Mouse (Mus musculus): Measurements from ENCODE around the gene Setd4. TPM values are rescaled to one million over a fixed set of nuclear protein-coding genes. Genes with fewer than 3 reads are reported as not detected.

Gene Setd4
- polyA plus RNA-seq, 1 experiment from 2014 or later = 14.9 TPM

- no peaks in the 10 kb centered on the region for H3K9me3 ChIP-seq (replicated peaks; ENCODE audit: control insufficient read depth, low read length)
- no peak overlapping the region for H3K4me2 ChIP-seq (ENCODE audit: low read length)
- ATAC-seq (no peak), DNase-seq (ENCODE audit: low spot score) (no peak)
- no peak overlapping the region for H3K4me3 ChIP-seq (ENCODE audit: low read depth, low read length)
- H3K9ac ChIP-seq (ENCODE audit: low read length) = no peak overlapping the region
- whole genome bisulfite sequencing = 93% methylated on average over 6 of the region's 6 CpGs
- H3K27me3 ChIP-seq (replicated peaks; ENCODE audit: control insufficient read depth, insufficient read depth, low read length) = no peaks in the 10 kb centered on the region
- no peaks in the 10 kb centered on the region for H3K36me3 ChIP-seq (ENCODE audit: control insufficient read depth, insufficient read depth, low read length)
- H3K4me1 ChIP-seq (ENCODE audit: control insufficient read depth, insufficient read depth, low read length) = no peaks in the 10 kb centered on the region
- H3K27ac ChIP-seq (ENCODE audit: low read depth, low read length) = no peak overlapping the region
Measured at GRCm38 (mm10) chr16:93572383-93572782, 31.5 kb downstream of the Setd4 start.

- Histone ChIP-seq H3K27ac (ENCODE audit: low read depth, low read length) (no peak overlapping the region), H3K4me1 (ENCODE audit: control insufficient read depth, insufficient read depth, low read length) (no peaks in the 10 kb centered on the region), H3K36me3 (ENCODE audit: control insufficient read depth, insufficient read depth, low read length) (no peaks in the 10 kb centered on the region), H3K27me3 (replicated peaks; ENCODE audit: control insufficient read depth, insufficient read depth, low read length) (no peaks in the 10 kb centered on the region), H3K9ac (ENCODE audit: low read length) (no peak overlapping the region), H3K9me3 (replicated peaks; ENCODE audit: control insufficient read depth, low read length) (no peaks in the 10 kb centered on the region), H3K4me2 (ENCODE audit: low read length) (no peak overlapping the region), H3K4me3 (ENCODE audit: low read depth, low read length) (no peak overlapping the region)
- ATAC-seq = no peak
- no peak for DNase-seq (ENCODE audit: low spot score)
- WGBS = 13% methylated on average over 12 of the region's 12 CpGs
Measured at GRCm38 (mm10) chr16:93558499-93558898, 45.4 kb downstream of the Setd4 start.

- H3K27me3 ChIP-seq (replicated peaks; ENCODE audit: control insufficient read depth, insufficient read depth, low read length) = no peaks in the 10 kb centered on the region
- H3K4me1 ChIP-seq (ENCODE audit: control insufficient read depth, insufficient read depth, low read length) = no peaks in the 10 kb centered on the region
- no peaks in the 10 kb centered on the region for H3K9me3 ChIP-seq (replicated peaks; ENCODE audit: control insufficient read depth, low read length)
- no peak overlapping the region for H3K27ac ChIP-seq (ENCODE audit: low read depth, low read length)
- H3K36me3 ChIP-seq (ENCODE audit: control insufficient read depth, insufficient read depth, low read length) = no peaks in the 10 kb centered on the region
- WGBS = 71% methylated on average over 8 of the region's 8 CpGs
- no peak for ATAC-seq
- DNase-seq (ENCODE audit: low spot score) = no peak
- H3K9ac ChIP-seq (ENCODE audit: low read length) = no peak overlapping the region
- no peak overlapping the region for H3K4me2 ChIP-seq (ENCODE audit: low read length)
- no peak overlapping the region for H3K4me3 ChIP-seq (ENCODE audit: low read depth, low read length)
Measured at GRCm38 (mm10) chr16:93557646-93558045, 46.2 kb downstream of the Setd4 start.

DNA sequence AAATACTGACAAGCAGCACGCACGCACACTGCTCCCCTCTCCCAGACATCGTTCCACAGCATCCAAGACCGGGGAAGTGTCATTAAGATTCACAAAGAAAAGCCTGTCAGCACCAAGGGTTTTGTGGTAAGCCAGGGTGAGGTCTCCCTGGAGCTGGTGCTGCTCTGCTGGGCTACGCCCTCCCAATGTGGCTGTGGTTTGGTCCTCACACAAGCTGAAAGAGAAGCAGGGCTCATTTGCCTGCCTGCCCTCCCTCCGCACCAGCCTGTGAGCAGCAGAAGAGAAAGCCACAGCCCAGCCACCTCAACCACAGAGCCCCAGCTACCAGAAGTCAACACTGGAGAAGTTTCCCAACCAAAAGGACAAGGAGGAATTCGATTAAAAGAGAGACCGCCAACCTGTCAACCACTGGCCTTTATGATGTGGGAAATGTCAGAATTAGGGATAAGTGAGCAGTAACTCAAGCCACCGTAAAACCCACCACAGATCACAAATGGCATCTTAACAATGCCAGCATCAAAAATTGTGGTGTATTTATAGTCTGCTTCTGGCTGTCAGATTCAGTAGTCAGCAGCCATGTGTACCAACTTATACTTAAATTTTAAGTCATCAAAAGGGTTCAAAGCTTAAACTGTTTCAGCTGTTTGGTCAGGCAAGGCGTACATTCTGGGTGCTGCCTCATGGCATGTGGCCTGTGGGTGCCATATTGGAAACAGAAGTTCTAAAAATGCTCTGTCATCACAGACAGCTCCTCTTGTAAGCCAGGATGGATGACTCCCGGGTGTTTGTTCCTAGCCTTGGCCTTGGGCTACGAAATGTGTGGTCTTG is 51.0 kb downstream of the Setd4 start:
- Histone ChIP-seq H3K4me3 (ENCODE audit: low read depth, low read length) (no peak overlapping the region), H3K9me3 (replicated peaks; ENCODE audit: control insufficient read depth, low read length) (no peaks in the 10 kb centered on the region), H3K4me2 (ENCODE audit: low read length) (no peak overlapping the region), H3K27ac (ENCODE audit: low read depth, low read length) (no peak overlapping the region), H3K4me1 (ENCODE audit: control insufficient read depth, insufficient read depth, low read length) (no peaks in the 10 kb centered on the region), H3K36me3 (ENCODE audit: control insufficient read depth, insufficient read depth, low read length) (no peaks in the 10 kb centered on the region), H3K27me3 (replicated peaks; ENCODE audit: control insufficient read depth, insufficient read depth, low read length) (no peaks in the 10 kb centered on the region), H3K9ac (ENCODE audit: low read length) (no peak overlapping the region)
- WGBS = 89% methylated on average over 12 of the region's 12 CpGs
- ATAC-seq (no peak), DNase-seq (ENCODE audit: low spot score) (no peak)

- ATAC-seq (no peak), DNase-seq (ENCODE audit: low spot score) (no peak)
- Histone ChIP-seq H3K4me3 (ENCODE audit: low read depth, low read length) (no peak overlapping the region), H3K9me3 (replicated peaks; ENCODE audit: control insufficient read depth, low read length) (no peaks in the 10 kb centered on the region), H3K27ac (ENCODE audit: low read depth, low read length) (no peak overlapping the region), H3K36me3 (ENCODE audit: control insufficient read depth, insufficient read depth, low read length) (no peaks in the 10 kb centered on the region), H3K4me2 (ENCODE audit: low read length) (no peak overlapping the region), H3K9ac (ENCODE audit: low read length) (no peak overlapping the region), H3K4me1 (ENCODE audit: control insufficient read depth, insufficient read depth, low read length) (no peaks in the 10 kb centered on the region), H3K27me3 (replicated peaks; ENCODE audit: control insufficient read depth, insufficient read depth, low read length) (no peaks in the 10 kb centered on the region)
- WGBS = 43% methylated on average over 10 of the region's 10 CpGs
Measured at GRCm38 (mm10) chr16:93549287-93549686, 54.6 kb downstream of the Setd4 start.

DNA sequence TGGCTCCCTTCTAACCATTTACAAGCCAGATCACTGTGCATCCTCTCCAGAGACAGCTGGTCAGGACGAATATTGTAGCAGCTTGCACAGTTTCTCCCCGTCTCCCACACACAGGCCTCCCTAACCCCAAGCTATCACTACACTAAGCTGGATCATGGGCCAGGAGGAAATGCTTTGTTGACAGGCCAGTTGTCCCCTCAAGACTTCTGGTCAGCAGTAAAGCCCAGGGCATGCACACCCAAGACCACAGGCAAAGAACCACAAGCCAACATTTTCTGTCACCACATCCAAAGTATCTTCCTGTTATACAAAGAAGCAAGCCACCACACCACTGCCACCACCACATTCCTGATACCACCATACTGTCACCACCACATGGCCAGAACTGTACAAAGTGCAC is 55.8 kb downstream of the Setd4 start:
- H3K36me3 ChIP-seq (ENCODE audit: control insufficient read depth, insufficient read depth, low read length) = no peaks in the 10 kb centered on the region
- no peak overlapping the region for H3K27ac ChIP-seq (ENCODE audit: low read depth, low read length)
- H3K4me2 ChIP-seq (ENCODE audit: low read length) = no peak overlapping the region
- H3K9ac ChIP-seq (ENCODE audit: low read length) = no peak overlapping the region
- H3K9me3 ChIP-seq (replicated peaks; ENCODE audit: control insufficient read depth, low read length) = no peaks in the 10 kb centered on the region
- no peaks in the 10 kb centered on the region for H3K27me3 ChIP-seq (replicated peaks; ENCODE audit: control insufficient read depth, insufficient read depth, low read length)
- DNase-seq (ENCODE audit: low spot score) = no peak
- 84% methylated on average over 2 of the region's 2 CpGs for WGBS
- H3K4me1 ChIP-seq (ENCODE audit: control insufficient read depth, insufficient read depth, low read length) = no peaks in the 10 kb centered on the region
- no peak for ATAC-seq
- no peak overlapping the region for H3K4me3 ChIP-seq (ENCODE audit: low read depth, low read length)

DNA sequence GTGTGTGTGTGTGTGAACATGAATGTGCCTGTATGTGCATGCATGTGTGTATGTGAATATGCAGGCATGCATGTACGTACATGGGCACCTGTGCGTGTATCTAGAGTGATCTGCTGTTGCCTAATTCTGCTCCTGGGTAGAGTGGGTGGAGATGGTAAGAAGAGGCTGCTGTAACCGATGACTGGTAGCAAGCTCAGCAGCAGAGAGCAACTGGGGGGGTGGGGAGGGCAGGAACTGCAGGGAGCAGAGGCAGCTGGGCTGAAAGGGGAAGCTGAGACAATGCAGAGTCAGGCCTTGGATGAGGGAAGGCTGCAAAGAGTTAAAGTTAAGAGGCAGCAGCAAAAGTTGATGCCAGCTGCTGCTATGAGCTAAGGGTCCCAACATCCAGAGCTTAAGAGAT is 56.7 kb downstream of the Setd4 start:
- 58% methylated on average over 3 of the region's 3 CpGs for WGBS
- Histone ChIP-seq H3K36me3 (ENCODE audit: control insufficient read depth, insufficient read depth, low read length) (no peaks in the 10 kb centered on the region), H3K9me3 (replicated peaks; ENCODE audit: control insufficient read depth, low read length) (no peaks in the 10 kb centered on the region), H3K9ac (ENCODE audit: low read length) (no peak overlapping the region), H3K4me3 (ENCODE audit: low read depth, low read length) (no peak overlapping the region), H3K27ac (ENCODE audit: low read depth, low read length) (no peak overlapping the region), H3K4me2 (ENCODE audit: low read length) (no peak overlapping the region), H3K4me1 (ENCODE audit: control insufficient read depth, insufficient read depth, low read length) (no peaks in the 10 kb centered on the region), H3K27me3 (replicated peaks; ENCODE audit: control insufficient read depth, insufficient read depth, low read length) (no peaks in the 10 kb centered on the region)
- no peak for DNase-seq (ENCODE audit: low spot score)
- ATAC-seq = no peak

- Histone ChIP-seq H3K4me2 (ENCODE audit: low read length) (no peak overlapping the region), H3K27me3 (replicated peaks; ENCODE audit: control insufficient read depth, insufficient read depth, low read length) (no peaks in the 10 kb centered on the region), H3K4me3 (ENCODE audit: low read depth, low read length) (no peak overlapping the region), H3K9me3 (replicated peaks; ENCODE audit: control insufficient read depth, low read length) (no peaks in the 10 kb centered on the region), H3K27ac (ENCODE audit: low read depth, low read length) (no peak overlapping the region), H3K36me3 (ENCODE audit: control insufficient read depth, insufficient read depth, low read length) (no peaks in the 10 kb centered on the region), H3K4me1 (ENCODE audit: control insufficient read depth, insufficient read depth, low read length) (no peaks in the 10 kb centered on the region), H3K9ac (ENCODE audit: low read length) (no peak overlapping the region)
- no peak for DNase-seq (ENCODE audit: low spot score)
- no peak for ATAC-seq
- WGBS = 79% methylated on average over 12 of the region's 12 CpGs
Measured at GRCm38 (mm10) chr16:93546354-93546965, 57.4 kb downstream of the Setd4 start.

- no peaks in the 10 kb centered on the region for H3K9me3 ChIP-seq (replicated peaks; ENCODE audit: control insufficient read depth, low read length)
- H3K27me3 ChIP-seq (replicated peaks; ENCODE audit: control insufficient read depth, insufficient read depth, low read length) = no peaks in the 10 kb centered on the region
- WGBS = 92% methylated on average over 4 of the region's 4 CpGs
- no peaks in the 10 kb centered on the region for H3K36me3 ChIP-seq (ENCODE audit: control insufficient read depth, insufficient read depth, low read length)
- H3K4me2 ChIP-seq (ENCODE audit: low read length) = no peak overlapping the region
- no peak overlapping the region for H3K9ac ChIP-seq (ENCODE audit: low read length)
- H3K27ac ChIP-seq (ENCODE audit: low read depth, low read length) = no peak overlapping the region
- no peak overlapping the region for H3K4me3 ChIP-seq (ENCODE audit: low read depth, low read length)
- DNase-seq (ENCODE audit: low spot score) = no peak
- H3K4me1 ChIP-seq (ENCODE audit: control insufficient read depth, insufficient read depth, low read length) = no peaks in the 10 kb centered on the region
- ATAC-seq = no peak
Measured at GRCm38 (mm10) chr16:93544931-93545330, 58.9 kb downstream of the Setd4 start.

Measured in forebrain, embryonic 14.5 days (tissue).